Comparison of ENCODE assay signal across 8 mouse cellular contexts in the genomic region with DNA sequence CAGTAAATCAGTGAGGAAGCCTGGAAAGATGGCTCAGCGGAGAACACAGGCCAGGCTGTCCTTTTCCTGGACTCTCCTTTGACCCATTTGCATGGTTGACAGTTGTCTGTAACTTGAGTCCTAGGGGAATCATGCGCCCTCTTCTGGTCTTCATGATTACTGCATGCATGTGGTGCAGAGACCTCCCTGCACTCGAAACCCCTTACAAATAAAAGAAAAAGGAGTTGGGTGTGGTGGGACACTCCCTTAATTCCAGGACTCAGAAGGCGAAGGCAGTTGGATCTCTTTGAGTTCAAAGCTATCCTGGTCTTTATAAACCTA. TPM values are rescaled to one million over a fixed set of nuclear protein-coding genes. Genes with fewer than 3 reads are reported as not detected.
DNase-seq lines count a peak whose midpoint lies in the region; ATAC-seq and TF ChIP-seq lines count a peak whose summit lies in the region.

No protein-coding gene starts in this region.

- peak overlapping the region; percentile 87; the same call in 1 of the 2 replicates for H3K9ac ChIP-seq in kidney, embryonic 14.5 days (ENCODE audit: low read depth, low read length)
- no peak overlapping the region for H3K9ac ChIP-seq in limb, embryonic 15.5 days
- no peak overlapping the region for H3K9ac ChIP-seq in midbrain, postnatal 0 days (replicated peaks; ENCODE audit: low read length, poor library complexity, severe bottlenecking)

- peak; percentile 86 for DNase-seq in CD4-positive helper T cell, adult 2 months (ENCODE audit: low read depth, low spot score)
- peak; percentile 91 for DNase-seq in brain, adult 2 months (ENCODE audit: low read depth, low spot score)
- peak; percentile 92 for DNase-seq in heart, embryonic 10.5 days (ENCODE audit: low spot score)
- peak; percentile 85 for DNase-seq in midbrain, postnatal 0 days (ENCODE audit: low spot score)
- peak; percentile 86 to 89 for DNase-seq in spleen, postnatal 10 days (ENCODE audit: low spot score in 2 of 2)

- peak overlapping the region; percentile 74 for H3K27ac ChIP-seq in embryonic fibroblast, embryonic 13.5 days (ENCODE audit: insufficient read depth, low read length)
- peak overlapping the region; percentile 91 for H3K27ac ChIP-seq in heart, embryonic 10.5 days
- no peak overlapping the region for H3K27ac ChIP-seq in kidney, embryonic 14.5 days (ENCODE audit: low read depth, low read length)
- H3K27ac ChIP-seq in limb, embryonic 15.5 days = peak overlapping the region; percentile 83
- H3K27ac ChIP-seq in midbrain, postnatal 0 days (ENCODE audit: low read depth, low read length) = peak overlapping the region; percentile 6

- H3K4me2 ChIP-seq in kidney, embryonic 14.5 days (replicated peaks; ENCODE audit: low read depth, low read length) = peak overlapping the region; percentile 66
- H3K4me2 ChIP-seq in limb, embryonic 15.5 days = peak overlapping the region; percentile 65
- peak overlapping the region; percentile 57 for H3K4me2 ChIP-seq in midbrain, postnatal 0 days (ENCODE audit: low read depth, low read length, poor library complexity, severe bottlenecking)

- H3K36me3 ChIP-seq in heart, embryonic 10.5 days = peaks cover 28% of the 10 kb centered on the region
- peaks cover 23% of the 10 kb centered on the region for H3K36me3 ChIP-seq in kidney, embryonic 14.5 days (ENCODE audit: control insufficient read depth, insufficient read depth, low read length)
- H3K36me3 ChIP-seq in limb, embryonic 15.5 days = peaks cover 26% of the 10 kb centered on the region
- peaks cover 15% of the 10 kb centered on the region for H3K36me3 ChIP-seq in midbrain, postnatal 0 days (ENCODE audit: insufficient read depth, low read length)

- no peaks in the 10 kb centered on the region for H3K4me1 ChIP-seq in embryonic fibroblast, embryonic 13.5 days (ENCODE audit: control insufficient read depth, insufficient read depth, low read length)
- H3K4me1 ChIP-seq in heart, embryonic 10.5 days = peaks cover 10% of the 10 kb centered on the region
- H3K4me1 ChIP-seq in kidney, embryonic 14.5 days (ENCODE audit: control insufficient read depth, insufficient read depth, low read length) = peaks cover 8% of the 10 kb centered on the region
- H3K4me1 ChIP-seq in limb, embryonic 15.5 days = peaks cover 12% of the 10 kb centered on the region
- no peaks in the 10 kb centered on the region for H3K4me1 ChIP-seq in midbrain, postnatal 0 days (ENCODE audit: insufficient read depth, low read length)

- peak; percentile 22; the same call in 1 of the 2 replicates for TF ChIP-seq CTCF in embryonic fibroblast, embryonic 13.5 days (IDR thresholded peaks at IDR 0.05; ENCODE audit: borderline replicate concordance, insufficient read depth, low read length)
- TF ChIP-seq CTCF in midbrain, postnatal 0 days (IDR thresholded peaks at IDR 0.05) = peak; percentile 90

- peak overlapping the region; percentile 75 for H3K4me3 ChIP-seq in embryonic fibroblast, embryonic 13.5 days (ENCODE audit: insufficient read depth, low read length)
- peak overlapping the region; percentile 77 for H3K4me3 ChIP-seq in heart, embryonic 10.5 days
- peak overlapping the region; percentile 83 for H3K4me3 ChIP-seq in kidney, embryonic 14.5 days (ENCODE audit: low read length)
- H3K4me3 ChIP-seq in limb, embryonic 15.5 days = peak overlapping the region; percentile 81
- H3K4me3 ChIP-seq in midbrain, postnatal 0 days (ENCODE audit: low read depth, low read length) = peak overlapping the region; percentile 59

- H3K9me3 ChIP-seq in heart, embryonic 10.5 days = no peaks in the 10 kb centered on the region
- no peaks in the 10 kb centered on the region for H3K9me3 ChIP-seq in kidney, embryonic 14.5 days (ENCODE audit: control insufficient read depth, low read length)
- no peaks in the 10 kb centered on the region for H3K9me3 ChIP-seq in limb, embryonic 15.5 days
- no peaks in the 10 kb centered on the region for H3K9me3 ChIP-seq in midbrain, postnatal 0 days (ENCODE audit: low read length)

- H3K27me3 ChIP-seq in heart, embryonic 10.5 days (ENCODE audit: insufficient read depth, poor library complexity, severe bottlenecking) = no peaks in the 10 kb centered on the region
- H3K27me3 ChIP-seq in kidney, embryonic 14.5 days (ENCODE audit: control insufficient read depth, insufficient read depth, low read length) = no peaks in the 10 kb centered on the region
- no peaks in the 10 kb centered on the region for H3K27me3 ChIP-seq in limb, embryonic 15.5 days
- H3K27me3 ChIP-seq in midbrain, postnatal 0 days (ENCODE audit: insufficient read depth, low read length) = no peaks in the 10 kb centered on the region

- 2% methylated on average over 4 of the region's 4 CpGs for WGBS in heart, embryonic 10.5 days
- WGBS in kidney, embryonic 14.5 days = under 1% methylated on average over 4 of the region's 4 CpGs
- 1% methylated on average over 4 of the region's 4 CpGs for WGBS in limb, embryonic 15.5 days
- WGBS in midbrain, postnatal 0 days = under 1% methylated on average over 4 of the region's 4 CpGs

- ATAC-seq in kidney, embryonic 14.5 days (ENCODE audit: low FRiP score, low TSS enrichment) = peak; percentile 57
- ATAC-seq in limb, embryonic 15.5 days (ENCODE audit: insufficient number of reproducible peaks, low FRiP score, low TSS enrichment, low read depth) = no peak
- peak; percentile 55; the same call in 1 of the 2 replicates for ATAC-seq in midbrain, postnatal 0 days (ENCODE audit: low FRiP score)

- peak; percentile 55; the same call in 1 of the 2 replicates for TF ChIP-seq POLR2A in embryonic fibroblast, embryonic 13.5 days (IDR thresholded peaks at IDR 0.05; ENCODE audit: low read depth, low read length)

RNA-seq across cellular contexts. Expression of a gene that starts 0.7 kb away (rescaled TPM):
- 105 and 110 TPM in 2 replicates for polyA plus RNA-seq in embryonic fibroblast, embryonic 13.5 days (2011; ENCODE audit: insufficient read length, low read depth, missing spikeins)
- 119 and 140 TPM in 2 replicates for polyA plus RNA-seq in heart, embryonic 10.5 days (2016; fragmentation: Nextera tagmentation; extraction: Ambion mirVana)
- polyA plus RNA-seq in kidney, embryonic 14.5 days (2014; fragmentation: Nextera tagmentation; extraction: Ambion mirVana) = 93.9 and 146 TPM in 2 replicates
- 105 and 111 TPM in 2 replicates for polyA plus RNA-seq in limb, embryonic 15.5 days (2015; fragmentation: Nextera tagmentation; extraction: Ambion mirVana)
- total RNA-seq in midbrain, postnatal 0 days (2014; rRNA removed) = 62.6 and 84.3 TPM in 2 replicates
- polyA plus RNA-seq in midbrain, postnatal 0 days (2015; fragmentation: Nextera tagmentation; extraction: Ambion mirVana) = 103 and 112 TPM in 2 replicates

RNA-seq across cellular contexts. Expression of a gene that starts 9.4 kb away (rescaled TPM):
- polyA plus RNA-seq in embryonic fibroblast, embryonic 13.5 days (2011; ENCODE audit: insufficient read length, low read depth, missing spikeins) = 0.18 TPM in 1 of 2 replicates, not detected in the other
- 0.87 and 3.1 TPM in 2 replicates for polyA plus RNA-seq in heart, embryonic 10.5 days (2016; fragmentation: Nextera tagmentation; extraction: Ambion mirVana)
- polyA plus RNA-seq in kidney, embryonic 14.5 days (2014; fragmentation: Nextera tagmentation; extraction: Ambion mirVana) = 3.0 and 3.1 TPM in 2 replicates
- 5.1 and 5.4 TPM in 2 replicates for polyA plus RNA-seq in limb, embryonic 15.5 days (2015; fragmentation: Nextera tagmentation; extraction: Ambion mirVana)
- total RNA-seq in midbrain, postnatal 0 days (2014; rRNA removed) = 0.24 and 1.2 TPM in 2 replicates
- polyA plus RNA-seq in midbrain, postnatal 0 days (2015; fragmentation: Nextera tagmentation; extraction: Ambion mirVana) = 0.91 and 1.0 TPM in 2 replicates

RNA-seq across cellular contexts. Expression of a gene that starts 23.5 kb away (rescaled TPM):
- polyA plus RNA-seq in embryonic fibroblast, embryonic 13.5 days (2011; ENCODE audit: insufficient read length, low read depth, missing spikeins) = 26.4 and 27.2 TPM in 2 replicates
- polyA plus RNA-seq in heart, embryonic 10.5 days (2016; fragmentation: Nextera tagmentation; extraction: Ambion mirVana) = 11.3 and 16.9 TPM in 2 replicates
- 16.2 and 22.3 TPM in 2 replicates for polyA plus RNA-seq in kidney, embryonic 14.5 days (2014; fragmentation: Nextera tagmentation; extraction: Ambion mirVana)
- 14.1 and 16.2 TPM in 2 replicates for polyA plus RNA-seq in limb, embryonic 15.5 days (2015; fragmentation: Nextera tagmentation; extraction: Ambion mirVana)
- 8.2 and 10.0 TPM in 2 replicates for total RNA-seq in midbrain, postnatal 0 days (2014; rRNA removed)
- polyA plus RNA-seq in midbrain, postnatal 0 days (2015; fragmentation: Nextera tagmentation; extraction: Ambion mirVana) = 7.3 and 11.2 TPM in 2 replicates

RNA-seq across cellular contexts. Expression of a gene that starts 29.5 kb away (rescaled TPM):
- polyA plus RNA-seq in embryonic fibroblast, embryonic 13.5 days (2011; ENCODE audit: insufficient read length, low read depth, missing spikeins) = 0.43 and 0.84 TPM in 2 replicates
- 0.91 and 4.8 TPM in 2 replicates for polyA plus RNA-seq in heart, embryonic 10.5 days (2016; fragmentation: Nextera tagmentation; extraction: Ambion mirVana)
- 8.2 and 9.2 TPM in 2 replicates for polyA plus RNA-seq in kidney, embryonic 14.5 days (2014; fragmentation: Nextera tagmentation; extraction: Ambion mirVana)
- polyA plus RNA-seq in limb, embryonic 15.5 days (2015; fragmentation: Nextera tagmentation; extraction: Ambion mirVana) = 13.4 and 13.7 TPM in 2 replicates
- 4.2 and 6.9 TPM in 2 replicates for total RNA-seq in midbrain, postnatal 0 days (2014; rRNA removed)
- 1.0 and 1.1 TPM in 2 replicates for polyA plus RNA-seq in midbrain, postnatal 0 days (2015; fragmentation: Nextera tagmentation; extraction: Ambion mirVana)

RNA-seq across cellular contexts. Expression of a gene that starts 41.9 kb away (rescaled TPM):
- not detected in 2 replicates for polyA plus RNA-seq in embryonic fibroblast, embryonic 13.5 days (2011; ENCODE audit: insufficient read length, low read depth, missing spikeins)
- polyA plus RNA-seq in heart, embryonic 10.5 days (2016; fragmentation: Nextera tagmentation; extraction: Ambion mirVana) = 0.04 TPM in 1 of 2 replicates, not detected in the other
- polyA plus RNA-seq in kidney, embryonic 14.5 days (2014; fragmentation: Nextera tagmentation; extraction: Ambion mirVana) = 0.07 and 0.08 TPM in 2 replicates
- 0.03 TPM in 1 of 2 replicates, not detected in the other for polyA plus RNA-seq in limb, embryonic 15.5 days (2015; fragmentation: Nextera tagmentation; extraction: Ambion mirVana)
- not detected in 2 replicates for total RNA-seq in midbrain, postnatal 0 days (2014; rRNA removed)
- polyA plus RNA-seq in midbrain, postnatal 0 days (2015; fragmentation: Nextera tagmentation; extraction: Ambion mirVana) = 0.04 TPM in 1 of 2 replicates, not detected in the other
